8 mouse cellular contexts compared by ENCODE assay signal in the genomic region with DNA sequence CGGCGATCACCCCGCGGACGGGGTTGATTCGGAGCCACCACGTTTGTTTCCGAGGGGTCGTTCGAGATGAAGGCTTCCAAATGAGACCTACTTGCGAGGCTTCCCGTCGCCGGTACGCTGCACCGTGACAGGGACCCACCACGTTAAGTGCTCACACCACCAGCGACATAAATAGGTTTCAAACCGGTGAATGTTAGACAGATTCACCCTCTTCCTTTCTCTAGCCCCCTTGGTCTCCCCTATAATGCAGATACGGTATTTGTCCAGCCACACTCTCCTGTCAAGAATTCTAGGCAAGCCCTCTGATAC. TPM values are rescaled to one million over a fixed set of nuclear protein-coding genes. Genes with fewer than 3 reads are reported as not detected.
A peak's percentile ranks its signal among the peaks of the same experiment; 100 is the strongest.
DNase-seq lines count a peak whose midpoint lies in the region; ATAC-seq lines count a peak whose summit lies in the region.

No protein-coding gene starts in this region.

- peak overlapping the region; percentile 75 for H3K4me2 ChIP-seq in kidney, embryonic 16.5 days (replicated peaks; ENCODE audit: low read depth, low read length)
- peak overlapping the region; percentile 88 for H3K4me2 ChIP-seq in hindbrain, embryonic 16.5 days (ENCODE audit: low read length)
- H3K4me2 ChIP-seq in midbrain, embryonic 16.5 days (ENCODE audit: low read length): peak overlapping the region; percentile 73

- H3K9ac ChIP-seq in kidney, embryonic 16.5 days (replicated peaks; ENCODE audit: low read length): peak overlapping the region; percentile 98
- H3K9ac ChIP-seq in hindbrain, embryonic 16.5 days (ENCODE audit: low read depth, low read length): peak overlapping the region; percentile 91
- H3K9ac ChIP-seq in midbrain, embryonic 16.5 days (ENCODE audit: low read depth, low read length): peak overlapping the region; percentile 87

- peaks cover 2% of the 10 kb centered on the region; the same call in 1 of the 2 replicates for H3K36me3 ChIP-seq in kidney, embryonic 16.5 days (ENCODE audit: insufficient read depth, low read length)
- H3K36me3 ChIP-seq in hindbrain, embryonic 16.5 days (ENCODE audit: control insufficient read depth, insufficient read depth, low read length): no peaks in the 10 kb centered on the region
- no peaks in the 10 kb centered on the region for H3K36me3 ChIP-seq in midbrain, embryonic 16.5 days (ENCODE audit: control insufficient read depth, insufficient read depth, low read length)

- no peaks in the 10 kb centered on the region for H3K9me3 ChIP-seq in kidney, embryonic 16.5 days (ENCODE audit: low read length)
- H3K9me3 ChIP-seq in hindbrain, embryonic 16.5 days (ENCODE audit: control insufficient read depth, low read length): no peaks in the 10 kb centered on the region
- no peaks in the 10 kb centered on the region for H3K9me3 ChIP-seq in midbrain, embryonic 16.5 days (replicated peaks; ENCODE audit: control insufficient read depth, low read length, poor library complexity, severe bottlenecking)

- ATAC-seq in kidney, embryonic 16.5 days (ENCODE audit: low FRiP score, low TSS enrichment): peak; percentile 9; the same call in 1 of the 2 replicates
- ATAC-seq in hindbrain, embryonic 16.5 days: peak; percentile 15
- ATAC-seq in midbrain, embryonic 16.5 days: peak; percentile 44; the same call in 1 of the 2 replicates

- no peaks in the 10 kb centered on the region; the same call in 1 of the 2 replicates for H3K27me3 ChIP-seq in kidney, embryonic 16.5 days (ENCODE audit: insufficient read depth, low read length)
- H3K27me3 ChIP-seq in hindbrain, embryonic 16.5 days (replicated peaks; ENCODE audit: control insufficient read depth, insufficient read depth, low read length): no peaks in the 10 kb centered on the region
- no peaks in the 10 kb centered on the region; the same call in 1 of the 2 replicates for H3K27me3 ChIP-seq in midbrain, embryonic 16.5 days (ENCODE audit: control insufficient read depth, insufficient read depth, low read depth, low read length)

- peak overlapping the region; percentile 100 for H3K27ac ChIP-seq in kidney, embryonic 16.5 days (ENCODE audit: low read length)
- peak overlapping the region; percentile 25; the same call in 1 of the 2 replicates for H3K27ac ChIP-seq in brown adipose tissue, adult 24 weeks (replicated peaks; ENCODE audit: low read depth, low read length)
- peak overlapping the region; percentile 99 for H3K27ac ChIP-seq in hindbrain, embryonic 16.5 days (ENCODE audit: low read depth, low read length)
- peak overlapping the region; percentile 98 for H3K27ac ChIP-seq in midbrain, embryonic 16.5 days (ENCODE audit: low read length)

- H3K4me3 ChIP-seq in kidney, embryonic 16.5 days (ENCODE audit: low read length): peak overlapping the region; percentile 97
- H3K4me3 ChIP-seq in brown adipose tissue, adult 24 weeks (ENCODE audit: insufficient read depth, low read depth, low read length): peak overlapping the region; percentile 80
- H3K4me3 ChIP-seq in hindbrain, embryonic 16.5 days (ENCODE audit: low read length): peak overlapping the region; percentile 86
- H3K4me3 ChIP-seq in midbrain, embryonic 16.5 days (ENCODE audit: low read depth, low read length): peak overlapping the region; percentile 93

- WGBS in kidney, embryonic 16.5 days: under 1% methylated on average over 20 of the region's 20 CpGs
- WGBS in hindbrain, embryonic 16.5 days: 0% methylated on average over 20 of the region's 20 CpGs
- 0% methylated on average over 20 of the region's 20 CpGs for whole genome bisulfite sequencing in midbrain, embryonic 16.5 days

- no peak for DNase-seq in kidney, postnatal 4 days
- DNase-seq in embryo, embryonic 10 days (ENCODE audit: low spot score): no peak
- no peak for DNase-seq in adrenal gland, postnatal 10 days
- DNase-seq in adrenal gland, adult 8-10 months: no peak

- H3K4me1 ChIP-seq in kidney, embryonic 16.5 days (ENCODE audit: insufficient read depth, low read length): peaks cover 26% of the 10 kb centered on the region
- peaks cover 7% of the 10 kb centered on the region; the same call in 1 of the 2 replicates for H3K4me1 ChIP-seq in brown adipose tissue, adult 24 weeks (ENCODE audit: control insufficient read depth, insufficient read depth, insufficient read length, low read length)
- peaks cover 18% of the 10 kb centered on the region for H3K4me1 ChIP-seq in hindbrain, embryonic 16.5 days (ENCODE audit: control insufficient read depth, insufficient read depth, low read depth, low read length)
- H3K4me1 ChIP-seq in midbrain, embryonic 16.5 days (ENCODE audit: control insufficient read depth, insufficient read depth, low read length): peaks cover 25% of the 10 kb centered on the region

RNA-seq across cellular contexts. Expression of gene Dek, which starts 0.5 kb away (rescaled TPM):
- polyA plus RNA-seq in kidney, embryonic 16.5 days (2015; fragmentation: Nextera tagmentation; extraction: Ambion mirVana): 218 and 234 TPM in 2 replicates
- 26.1 and 38.2 TPM in 2 replicates for polyA plus RNA-seq in brown adipose tissue, adult 24 weeks (2012; ENCODE audit: insufficient read depth, insufficient read length, missing spikeins)
- polyA plus RNA-seq in hindbrain, embryonic 16.5 days (2015; fragmentation: Nextera tagmentation; extraction: Ambion mirVana): 99.1 and 101 TPM in 2 replicates
- polyA plus RNA-seq in midbrain, embryonic 16.5 days (2015; fragmentation: Nextera tagmentation; extraction: Ambion mirVana): 94.8 and 116 TPM in 2 replicates
- total RNA-seq in adrenal gland, postnatal 10 days (2021): 10 to 100 TPM; 74.0 to 84.1 TPM
- total RNA-seq in adrenal gland, adult 8-10 months (2022): 10 to 100 TPM; 47.7 to 66.4 (median 59.1) TPM

RNA-seq across cellular contexts. Expression of gene Rnf144b, which starts 15.9 kb away (rescaled TPM):
- polyA plus RNA-seq in kidney, embryonic 16.5 days (2015; fragmentation: Nextera tagmentation; extraction: Ambion mirVana): 0.89 and 1.0 TPM in 2 replicates
- polyA plus RNA-seq in brown adipose tissue, adult 24 weeks (2012; ENCODE audit: insufficient read depth, insufficient read length, missing spikeins): 7.7 and 11.8 TPM in 2 replicates
- 0.81 and 1.1 TPM in 2 replicates for polyA plus RNA-seq in hindbrain, embryonic 16.5 days (2015; fragmentation: Nextera tagmentation; extraction: Ambion mirVana)
- 0.92 and 1.0 TPM in 2 replicates for polyA plus RNA-seq in midbrain, embryonic 16.5 days (2015; fragmentation: Nextera tagmentation; extraction: Ambion mirVana)
- 10 to 100 TPM; 10.1 to 13.7 TPM for total RNA-seq in adrenal gland, postnatal 10 days (2021)
- 1 to 10 TPM; 3.0 to 5.5 (median 4.8) TPM for total RNA-seq in adrenal gland, adult 8-10 months (2022)

Comparison
In these comparisons a context has a peak if more than half of its experiments do, and no peak if none do; other contexts are left out.
1. H3K27ac ChIP-seq: peak in every context shown above with its lines; median percentile 100 in kidney, embryonic 16.5 days; 99 in hindbrain, embryonic 16.5 days; 98 in midbrain, embryonic 16.5 days; 25 in brown adipose tissue, adult 24 weeks.